Mouse (Mus musculus) liver, adult 2 months (tissue): ENCODE measurements at regions not wholly inside any gene's neighbourhood (a gene's known extent, or its start where the extent isn't known, plus 50 kb on each side); places are given as distances from the start of the nearest gene placed in this dataset.

Experiments
- DNase-seq: peaks from one replicate; pipeline ENCODE4 v3.0.0-alpha.2; 2011; ENCODE audit warnings: low read depth, low spot score; ENCODE audit errors: extremely low read depth
- H3K27ac ChIP-seq: fragments of 200-500 bp; replicated peaks from 2 replicates; pipeline ENCODE4 v1.5.1; 2012; ENCODE audit warnings: low read depth, mild to moderate bottlenecking, control low read depth, inconsistent platforms, low read length; ENCODE audit not compliant: insufficient read depth
- H3K27me3 ChIP-seq: fragments of 200-500 bp; 2 replicates; pipeline ENCODE4 v1.6.1; 2012; ENCODE audit warnings: mild to moderate bottlenecking, moderate library complexity, low read length, inconsistent platforms; ENCODE audit not compliant: control insufficient read depth, insufficient read depth
- H3K36me3 ChIP-seq: fragments of 200-500 bp; 2 replicates; pipeline ENCODE4 v1.6.1; 2012; ENCODE audit warnings: low read length, inconsistent platforms; ENCODE audit not compliant: control insufficient read depth, insufficient read depth
- H3K4me1 ChIP-seq: fragments of 200-500 bp; 2 replicates; pipeline ENCODE4 v1.6.1; 2011; ENCODE audit warnings: low read length; ENCODE audit not compliant: control insufficient read depth, insufficient read depth
- H3K4me3 ChIP-seq: fragments of 200-500 bp; 2 replicates; pipeline ENCODE4 v1.5.1; 2011; ENCODE audit warnings: low read depth, mild to moderate bottlenecking, control low read depth, low read length, moderate library complexity; ENCODE audit not compliant: insufficient read depth
- H3K79me2 ChIP-seq: fragments of 200-500 bp; 2 replicates; pipeline ENCODE4 v1.6.1; 2012; ENCODE audit warnings: inconsistent platforms, mild to moderate bottlenecking, low read length, moderate library complexity; ENCODE audit not compliant: control insufficient read depth, insufficient read depth
- H3K9ac ChIP-seq: fragments of 200-500 bp; 2 replicates; pipeline ENCODE4 v1.6.1; 2012; ENCODE audit warnings: low read depth, mild to moderate bottlenecking, control low read depth, inconsistent platforms, low read length
- CTCF ChIP-seq: fragments of 200-500 bp; IDR thresholded peaks from 2 replicates; pipeline ENCODE4 v1.5.1; 2011; ENCODE audit warnings: low read depth, low read length, control low read depth
- POLR2A ChIP-seq: fragments of 200-500 bp; IDR thresholded peaks from 2 replicates; pipeline ENCODE4 v1.6.1; 2011; ENCODE audit warnings: low read length, control low read depth; ENCODE audit not compliant: insufficient read depth; ENCODE audit errors: extremely low read depth
- WGBS: fragments of 180-500 bp; shearing (Covaris S2); methylation state at CpG from one replicate; pipeline ENCODE4 v1.1.7; 2018; 5-methylcytosine and 5-hydroxymethylcytosine counted together

- Histone ChIP-seq H3K4me1 (no peaks in the 10 kb centered on the region), H3K27me3 (no peaks in the 10 kb centered on the region), H3K9ac (no peak overlapping the region), H3K27ac (no peak overlapping the region), H3K79me2 (no peaks in the 10 kb centered on the region), H3K4me3 (no peak overlapping the region), H3K36me3 (no peaks in the 10 kb centered on the region)
- no peak for DNase-seq
- no peak for TF ChIP-seq CTCF
- TF ChIP-seq POLR2A = no peak
- 96% methylated on average over 3 of the region's 3 CpGs for WGBS
Observed at GRCm38 (mm10) chr12:25296648-25297047, 199.7 kb upstream of the Id2 start.

GRCm38 (mm10) chr12:25294179-25295025, 197.5 kb upstream of the Id2 start:
- H3K4me3 ChIP-seq = no peak overlapping the region
- no peak overlapping the region for H3K9ac ChIP-seq
- no peaks in the 10 kb centered on the region for H3K36me3 ChIP-seq
- H3K27ac ChIP-seq = no peak overlapping the region
- 76% methylated on average over 4 of the region's 4 CpGs for WGBS
- no peak for DNase-seq
- no peaks in the 10 kb centered on the region for H3K79me2 ChIP-seq
- no peaks in the 10 kb centered on the region for H3K27me3 ChIP-seq
- no peaks in the 10 kb centered on the region for H3K4me1 ChIP-seq
- TF ChIP-seq POLR2A = no peak
- TF ChIP-seq CTCF = no peak

GRCm38 (mm10) chr12:25293470-25294178, 196.7 kb upstream of the Id2 start:
- no peaks in the 10 kb centered on the region for H3K36me3 ChIP-seq
- H3K79me2 ChIP-seq = no peaks in the 10 kb centered on the region
- TF ChIP-seq POLR2A = no peak
- no peak for TF ChIP-seq CTCF
- no peaks in the 10 kb centered on the region for H3K27me3 ChIP-seq
- DNase-seq = no peak
- WGBS = 84% methylated on average over 6 of the region's 6 CpGs
- no peak overlapping the region for H3K9ac ChIP-seq
- no peaks in the 10 kb centered on the region for H3K4me1 ChIP-seq
- H3K4me3 ChIP-seq = no peak overlapping the region
- H3K27ac ChIP-seq = no peak overlapping the region

GRCm38 (mm10) chr12:25289381-25289780, 192.4 kb upstream of the Id2 start:
- WGBS = 80% methylated on average over 2 of the region's 2 CpGs

GRCm38 (mm10) chr12:25283808-25284207, 186.9 kb upstream of the Id2 start:
- DNase-seq = peak; percentile 95
- H3K79me2 ChIP-seq = no peaks in the 10 kb centered on the region
- no peaks in the 10 kb centered on the region for H3K36me3 ChIP-seq
- no peak for TF ChIP-seq POLR2A
- no peak for TF ChIP-seq CTCF
- H3K27ac ChIP-seq = no peak overlapping the region; the same call in 1 of the 2 replicates
- peaks cover 10% of the 10 kb centered on the region for H3K4me1 ChIP-seq
- no peak overlapping the region for H3K4me3 ChIP-seq
- 20% methylated on average over 3 of the region's 3 CpGs for WGBS
- H3K9ac ChIP-seq = no peak overlapping the region
- no peaks in the 10 kb centered on the region for H3K27me3 ChIP-seq

More at GRCm38 (mm10) chr12:25289381-25289780, 192.4 kb upstream of the Id2 start:
- H3K27ac ChIP-seq = no peak overlapping the region
- H3K36me3 ChIP-seq = no peaks in the 10 kb centered on the region
- no peaks in the 10 kb centered on the region for H3K79me2 ChIP-seq
- TF ChIP-seq CTCF = no peak
- TF ChIP-seq POLR2A = no peak
- 0 out of 2 replicates have a peak, but pooled peaks cover 2% of the 10 kb centered on the region for H3K4me1 ChIP-seq
- H3K27me3 ChIP-seq = no peaks in the 10 kb centered on the region
- H3K9ac ChIP-seq = no peak overlapping the region
- no peak for DNase-seq
- H3K4me3 ChIP-seq = no peak overlapping the region
